Comparison of ENCODE assay signal across 24 mouse cellular contexts in genomic region chr6:127284226-127284625, GRCm38 (mm10).
DNase-seq lines count a peak whose midpoint lies in the region; ATAC-seq lines count a peak whose summit lies in the region.
"Had no signal": no experiment of that assay in that cellular context is flagged by ENCODE, and none has a peak within 500 bp of the region (broad histone marks: within the 10 kb centered on the region; RNA-seq: fewer than 3 reads in every experiment).

No protein-coding gene starts in this region.

- intact Hi-C loops in left cerebral cortex, postnatal 25 days (cut with DNase I), result no loop called here

- peak; percentile 72 for DNase-seq in embryo, embryonic 10 days (ENCODE audit: low spot score)
- peak; percentile 67 for DNase-seq in embryo, embryonic 11 days
- DNase-seq in embryonic facial prominence, embryonic 14.5 days (ENCODE audit: low spot score), result no peak
- DNase-seq in left cerebral cortex, postnatal 25 days (ENCODE audit: low spot score in 2 of 2), result no peak
- no peak for DNase-seq in frontal cortex, adult 2 months (ENCODE audit: extremely low spot score in 1 of 2, low spot score in 1 of 2)
- DNase-seq in adrenal gland, postnatal 36 days, result no peak
- no peak for DNase-seq in urinary bladder, postnatal 25 days (ENCODE audit: low spot score)
- DNase-seq: adrenal gland, adult 8-10 months; cerebellum, adult 18-20 months; cerebellum, postnatal 25 days; gastrocnemius, adult 2 months; kidney, adult 9 months; kidney, postnatal 25 days; layer of hippocampus, adult 9-11 months; liver; retina, postnatal 1 day; right cerebral cortex, postnatal 25 days had no signal

- H3K4me3 ChIP-seq in embryonic facial prominence, embryonic 14.5 days (ENCODE audit: low read depth, low read length), result no peak overlapping the region
- no peak overlapping the region for H3K4me3 ChIP-seq in limb, embryonic 13.5 days
- H3K4me3 ChIP-seq: gastrocnemius, adult 2 months; midbrain, embryonic 12.5 days; neural tube, embryonic 12.5 days had no signal

- 0 out of 2 replicates have a peak overlapping the region, but pooled peaks have one; percentile 20 for H3K9ac ChIP-seq in embryonic facial prominence, embryonic 14.5 days (ENCODE audit: low read depth, low read length)
- no peak overlapping the region for H3K9ac ChIP-seq in limb, embryonic 13.5 days
- H3K9ac ChIP-seq: midbrain, embryonic 12.5 days; neural tube, embryonic 12.5 days had no signal

- H3K27ac ChIP-seq in embryonic facial prominence, embryonic 14.5 days (replicated peaks; ENCODE audit: low read depth, low read length), result no peak overlapping the region; the same call in 1 of the 2 replicates
- no peak overlapping the region for H3K27ac ChIP-seq in limb, embryonic 13.5 days
- H3K27ac ChIP-seq: gastrocnemius, adult 2 months; hindbrain, postnatal 0 days; midbrain, embryonic 12.5 days; neural tube, embryonic 12.5 days had no signal

- 0 out of 2 replicates have a peak, but pooled peaks have one; percentile 15 for ATAC-seq in embryonic facial prominence, embryonic 14.5 days (ENCODE audit: low read depth)
- 0 out of 2 replicates have a peak, but pooled peaks have one; percentile 26 for ATAC-seq in limb, embryonic 13.5 days (ENCODE audit: low FRiP score, low read depth)
- ATAC-seq: activated CD4-positive, CD25-positive, alpha-beta regulatory T cell, adult 4 months; hindbrain, postnatal 0 days; intestine, embryonic 16.5 days; lung, postnatal 0 days had no signal

- no peaks in the 10 kb centered on the region for H3K27me3 ChIP-seq in embryonic facial prominence, embryonic 14.5 days (replicated peaks; ENCODE audit: control insufficient read depth, insufficient read depth, low read length)
- H3K27me3 ChIP-seq in limb, embryonic 13.5 days, result no peaks in the 10 kb centered on the region
- H3K27me3 ChIP-seq: neural tube, embryonic 12.5 days had no signal

- H3K4me2 ChIP-seq in embryonic facial prominence, embryonic 14.5 days (ENCODE audit: low read depth, low read length), result no peak overlapping the region
- H3K4me2 ChIP-seq in limb, embryonic 13.5 days (replicated peaks), result no peak overlapping the region
- H3K4me2 ChIP-seq: midbrain, embryonic 12.5 days; neural tube, embryonic 12.5 days had no signal

- H3K4me1 ChIP-seq in embryonic facial prominence, embryonic 14.5 days (ENCODE audit: control insufficient read depth, insufficient read depth, low read length), result peaks cover 24% of the 10 kb centered on the region
- H3K4me1 ChIP-seq in limb, embryonic 13.5 days, result peaks cover 42% of the 10 kb centered on the region
- H3K4me1 ChIP-seq: midbrain, embryonic 12.5 days; neural tube, embryonic 12.5 days had no signal

- no peaks in the 10 kb centered on the region for H3K9me3 ChIP-seq in embryonic facial prominence, embryonic 14.5 days (ENCODE audit: control insufficient read depth, low read length)
- H3K9me3 ChIP-seq in limb, embryonic 13.5 days, result no peaks in the 10 kb centered on the region
- H3K9me3 ChIP-seq: neural tube, embryonic 12.5 days had no signal

- H3K36me3 ChIP-seq in embryonic facial prominence, embryonic 14.5 days (ENCODE audit: control insufficient read depth, insufficient read depth, low read length), result no peaks in the 10 kb centered on the region
- H3K36me3 ChIP-seq in limb, embryonic 13.5 days, result no peaks in the 10 kb centered on the region
- H3K36me3 ChIP-seq: midbrain, embryonic 12.5 days; neural tube, embryonic 12.5 days had no signal

- WGBS in embryonic facial prominence, embryonic 14.5 days, result 29% methylated on average over 6 of the region's 6 CpGs
- WGBS in limb, embryonic 13.5 days, result 11% methylated on average over 6 of the region's 6 CpGs

Comparison
In these comparisons a context has a peak if more than half of its experiments do, and no peak if none do; other contexts are left out.
1. DNase-seq: peak in embryo, embryonic 10 days (single experiment) and embryo, embryonic 11 days (single experiment); none in embryonic facial prominence, embryonic 14.5 days (single experiment), left cerebral cortex, postnatal 25 days (0 of 2), frontal cortex, adult 2 months (0 of 2), adrenal gland, postnatal 36 days (0 of 2) and urinary bladder, postnatal 25 days (single experiment).